Mouse (Mus musculus): ENCODE data around the gene Pid1. TPM values are rescaled to one million over a fixed set of nuclear protein-coding genes. Genes with fewer than 3 reads are reported as not detected.

Gene Pid1
- polyA plus RNA-seq, 2 experiments: 21.1 to 42.9 TPM

GRCm38 (mm10) chr1:84203494-84203893, 160.5 kb downstream of the Pid1 start:
- Histone ChIP-seq H3K9me3 (ENCODE audit: control insufficient read depth, low read length) (no peaks in the 10 kb centered on the region), H3K4me3 (replicated peaks; ENCODE audit: low read length) (no peak overlapping the region), H3K4me2 (replicated peaks; ENCODE audit: low read depth, low read length, severe bottlenecking) (no peak overlapping the region), H3K36me3 (ENCODE audit: control insufficient read depth, insufficient read depth, low read length) (no peaks in the 10 kb centered on the region), H3K27ac (replicated peaks; ENCODE audit: low read depth, low read length) (no peak overlapping the region), H3K9ac (ENCODE audit: low read depth, low read length, severe bottlenecking) (no peak overlapping the region), H3K27me3 (ENCODE audit: control insufficient read depth, insufficient read depth, low read length) (no peaks in the 10 kb centered on the region), H3K4me1 (ENCODE audit: control insufficient read depth, insufficient read depth, low read length) (peaks cover 2% of the 10 kb centered on the region; the same call in 1 of the 2 replicates)
- 61% methylated on average over 4 of the region's 4 CpGs for WGBS
- no peak for TF ChIP-seq POLR2A (IDR thresholded peaks at IDR 0.05; ENCODE audit: borderline replicate concordance, extremely low read depth, insufficient read depth, insufficient read length)
- ATAC-seq (ENCODE audit: low FRiP score, low read depth) (no peak), DNase-seq (ENCODE audit: low spot score) (no peak)

DNA sequence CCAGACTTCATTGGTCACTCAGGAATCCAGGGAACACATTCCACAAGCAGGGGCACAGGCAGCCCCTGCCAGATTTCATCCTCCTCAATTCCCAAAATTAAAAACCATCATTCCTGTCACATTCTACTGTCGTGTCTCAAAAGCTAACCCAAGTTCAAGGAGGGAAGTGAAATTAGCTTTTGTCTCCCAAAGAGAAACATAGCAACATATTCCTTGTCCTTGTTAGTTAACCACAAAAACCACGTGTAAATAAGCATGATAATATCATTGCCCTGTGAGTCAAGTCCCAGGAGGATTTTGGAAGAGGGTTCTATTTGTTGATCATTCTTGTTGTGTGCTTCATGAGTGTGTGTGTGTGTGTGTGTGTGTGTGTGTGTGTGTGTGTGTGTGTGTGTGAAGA, 164.1 kb downstream of the Pid1 start:
- TF ChIP-seq POLR2A (IDR thresholded peaks at IDR 0.05; ENCODE audit: borderline replicate concordance, extremely low read depth, insufficient read depth, insufficient read length): no peak
- H3K27ac ChIP-seq (replicated peaks; ENCODE audit: low read depth, low read length): no peak overlapping the region
- ATAC-seq (ENCODE audit: low FRiP score, low read depth): no peak
- 51% methylated on average over 2 of the region's 2 CpGs for WGBS
- H3K4me2 ChIP-seq (replicated peaks; ENCODE audit: low read depth, low read length, severe bottlenecking): no peak overlapping the region
- DNase-seq (ENCODE audit: low spot score): no peak
- no peak overlapping the region for H3K9ac ChIP-seq (ENCODE audit: low read depth, low read length, severe bottlenecking)
- no peaks in the 10 kb centered on the region for H3K36me3 ChIP-seq (ENCODE audit: control insufficient read depth, insufficient read depth, low read length)
- H3K9me3 ChIP-seq (ENCODE audit: control insufficient read depth, low read length): no peaks in the 10 kb centered on the region
- peaks cover 2% of the 10 kb centered on the region; the same call in 1 of the 2 replicates for H3K4me1 ChIP-seq (ENCODE audit: control insufficient read depth, insufficient read depth, low read length)
- H3K27me3 ChIP-seq (ENCODE audit: control insufficient read depth, insufficient read depth, low read length): no peaks in the 10 kb centered on the region
- no peak overlapping the region for H3K4me3 ChIP-seq (replicated peaks; ENCODE audit: low read length)

- H3K36me3 ChIP-seq (ENCODE audit: control insufficient read depth, insufficient read depth, low read length): no peaks in the 10 kb centered on the region
- ATAC-seq (ENCODE audit: low FRiP score, low read depth) (no peak), DNase-seq (ENCODE audit: low spot score) (no peak)
- H3K9ac ChIP-seq (ENCODE audit: low read depth, low read length, severe bottlenecking): no peak overlapping the region
- no peak overlapping the region for H3K4me2 ChIP-seq (replicated peaks; ENCODE audit: low read depth, low read length, severe bottlenecking)
- 71% methylated on average over 2 of the region's 2 CpGs for WGBS
- no peak overlapping the region for H3K4me3 ChIP-seq (replicated peaks; ENCODE audit: low read length)
- TF ChIP-seq POLR2A (IDR thresholded peaks at IDR 0.05; ENCODE audit: borderline replicate concordance, extremely low read depth, insufficient read depth, insufficient read length): no peak
- no peaks in the 10 kb centered on the region for H3K27me3 ChIP-seq (ENCODE audit: control insufficient read depth, insufficient read depth, low read length)
- no peaks in the 10 kb centered on the region for H3K9me3 ChIP-seq (ENCODE audit: control insufficient read depth, low read length)
- H3K4me1 ChIP-seq (ENCODE audit: control insufficient read depth, insufficient read depth, low read length): 0 out of 2 replicates have a peak, but pooled peaks cover 2% of the 10 kb centered on the region
- no peak overlapping the region for H3K27ac ChIP-seq (replicated peaks; ENCODE audit: low read depth, low read length)
Measured at GRCm38 (mm10) chr1:84198887-84199286, 165.1 kb downstream of the Pid1 start.

- H3K9me3 ChIP-seq (ENCODE audit: control insufficient read depth, low read length): no peaks in the 10 kb centered on the region
- H3K4me3 ChIP-seq (replicated peaks; ENCODE audit: low read length): no peak overlapping the region
- no peak overlapping the region for H3K9ac ChIP-seq (ENCODE audit: low read depth, low read length, severe bottlenecking)
- H3K27ac ChIP-seq (replicated peaks; ENCODE audit: low read depth, low read length): no peak overlapping the region
- DNase-seq (ENCODE audit: low spot score): no peak
- no peaks in the 10 kb centered on the region for H3K27me3 ChIP-seq (ENCODE audit: control insufficient read depth, insufficient read depth, low read length)
- TF ChIP-seq POLR2A (IDR thresholded peaks at IDR 0.05; ENCODE audit: borderline replicate concordance, extremely low read depth, insufficient read depth, insufficient read length): no peak
- peaks cover 1% of the 10 kb centered on the region; the same call in 1 of the 2 replicates for H3K4me1 ChIP-seq (ENCODE audit: control insufficient read depth, insufficient read depth, low read length)
- no peaks in the 10 kb centered on the region for H3K36me3 ChIP-seq (ENCODE audit: control insufficient read depth, insufficient read depth, low read length)
- no peak for ATAC-seq (ENCODE audit: low FRiP score, low read depth)
- no peak overlapping the region for H3K4me2 ChIP-seq (replicated peaks; ENCODE audit: low read depth, low read length, severe bottlenecking)
Measured at GRCm38 (mm10) chr1:84192167-84192566, 171.8 kb downstream of the Pid1 start.

DNA sequence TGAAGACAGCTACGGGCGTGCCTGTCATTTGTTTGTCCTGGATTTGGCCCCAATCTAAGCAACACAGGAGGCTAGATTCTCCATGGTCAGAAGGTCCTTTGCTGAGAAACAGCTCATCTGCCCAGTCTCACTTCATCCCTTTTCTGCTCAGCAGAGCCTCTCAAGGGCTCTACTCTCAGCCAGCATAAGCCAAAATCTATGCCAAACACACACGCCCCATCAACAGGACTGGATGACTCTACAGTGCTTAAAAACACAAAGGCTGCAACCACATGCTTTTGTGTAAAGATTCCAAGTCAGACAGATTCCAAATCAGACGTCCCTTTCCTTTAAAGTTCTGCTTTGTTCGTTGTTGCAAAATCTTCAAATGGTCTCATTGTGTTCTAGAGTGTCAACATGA, 174.5 kb downstream of the Pid1 start:
- WGBS: 89% methylated on average over 5 of the region's 5 CpGs
- DNase-seq (ENCODE audit: low spot score) (no peak), ATAC-seq (ENCODE audit: low FRiP score, low read depth) (no peak)
- no peak for TF ChIP-seq POLR2A (IDR thresholded peaks at IDR 0.05; ENCODE audit: borderline replicate concordance, extremely low read depth, insufficient read depth, insufficient read length)
- Histone ChIP-seq H3K27me3 (ENCODE audit: control insufficient read depth, insufficient read depth, low read length) (no peaks in the 10 kb centered on the region), H3K4me2 (replicated peaks; ENCODE audit: low read depth, low read length, severe bottlenecking) (no peak overlapping the region), H3K36me3 (ENCODE audit: control insufficient read depth, insufficient read depth, low read length) (no peaks in the 10 kb centered on the region), H3K27ac (replicated peaks; ENCODE audit: low read depth, low read length) (no peak overlapping the region), H3K4me3 (replicated peaks; ENCODE audit: low read length) (no peak overlapping the region), H3K9ac (ENCODE audit: low read depth, low read length, severe bottlenecking) (no peak overlapping the region), H3K4me1 (ENCODE audit: control insufficient read depth, insufficient read depth, low read length) (peaks cover 3% of the 10 kb centered on the region; the same call in 1 of the 2 replicates), H3K9me3 (ENCODE audit: control insufficient read depth, low read length) (no peaks in the 10 kb centered on the region)

Data from limb, embryonic 14.5 days (tissue).